Mouse (Mus musculus): ENCODE data around the gene Hlx.
A peak's percentile ranks its signal among the peaks of the same experiment; 100 is the strongest.

The Hlx gene

DNA sequence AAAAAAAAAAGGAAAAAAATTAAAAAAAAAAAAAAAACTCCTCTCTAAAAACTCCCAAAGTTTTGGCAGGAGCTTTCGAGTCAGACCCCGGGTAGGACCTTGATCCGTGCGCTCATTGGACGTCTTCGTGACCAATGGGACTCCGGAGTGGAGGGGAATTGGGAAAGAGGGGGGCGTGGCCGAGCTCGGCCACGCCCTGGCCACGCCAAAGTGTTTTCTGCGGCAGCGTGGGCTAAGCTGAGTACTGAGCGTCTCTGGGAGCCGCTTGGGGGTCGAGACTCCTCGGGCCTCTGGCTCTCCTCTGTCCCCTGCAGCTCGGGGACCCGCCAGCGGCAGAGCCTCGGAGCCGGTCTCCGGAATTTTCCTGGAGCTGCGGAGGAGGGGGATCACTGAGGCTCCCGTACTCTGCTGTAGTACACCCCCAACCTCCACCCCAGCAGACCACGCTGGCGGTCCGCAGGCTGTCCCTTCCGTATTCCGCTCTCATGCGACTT, at the start of gene Hlx:
Gene Hlx, minus strand, starts transcription at position 64 of the 494 bp plus-strand sequence.
- peak; percentile 23 for DNase-seq (ENCODE audit: low spot score)

DNA sequence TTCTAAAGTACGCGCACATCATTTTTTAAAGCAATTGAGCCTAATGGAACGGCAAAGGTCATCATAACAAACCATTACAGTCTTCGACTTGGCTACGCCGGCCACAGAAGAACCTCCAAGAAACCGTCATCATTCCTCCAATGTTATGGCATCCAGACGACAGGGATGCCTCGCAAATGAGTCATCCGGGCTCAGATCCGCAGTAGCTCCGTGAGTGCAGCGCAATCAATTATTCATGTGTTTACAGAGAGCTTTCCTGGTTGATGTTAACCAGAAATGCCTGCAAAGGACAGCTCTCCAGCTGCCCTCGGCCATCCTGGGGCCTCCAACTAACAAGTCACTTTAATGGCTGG, 49.7 kb upstream of the Hlx start:
- DNase-seq (ENCODE audit: low spot score) = no peak

DNA sequence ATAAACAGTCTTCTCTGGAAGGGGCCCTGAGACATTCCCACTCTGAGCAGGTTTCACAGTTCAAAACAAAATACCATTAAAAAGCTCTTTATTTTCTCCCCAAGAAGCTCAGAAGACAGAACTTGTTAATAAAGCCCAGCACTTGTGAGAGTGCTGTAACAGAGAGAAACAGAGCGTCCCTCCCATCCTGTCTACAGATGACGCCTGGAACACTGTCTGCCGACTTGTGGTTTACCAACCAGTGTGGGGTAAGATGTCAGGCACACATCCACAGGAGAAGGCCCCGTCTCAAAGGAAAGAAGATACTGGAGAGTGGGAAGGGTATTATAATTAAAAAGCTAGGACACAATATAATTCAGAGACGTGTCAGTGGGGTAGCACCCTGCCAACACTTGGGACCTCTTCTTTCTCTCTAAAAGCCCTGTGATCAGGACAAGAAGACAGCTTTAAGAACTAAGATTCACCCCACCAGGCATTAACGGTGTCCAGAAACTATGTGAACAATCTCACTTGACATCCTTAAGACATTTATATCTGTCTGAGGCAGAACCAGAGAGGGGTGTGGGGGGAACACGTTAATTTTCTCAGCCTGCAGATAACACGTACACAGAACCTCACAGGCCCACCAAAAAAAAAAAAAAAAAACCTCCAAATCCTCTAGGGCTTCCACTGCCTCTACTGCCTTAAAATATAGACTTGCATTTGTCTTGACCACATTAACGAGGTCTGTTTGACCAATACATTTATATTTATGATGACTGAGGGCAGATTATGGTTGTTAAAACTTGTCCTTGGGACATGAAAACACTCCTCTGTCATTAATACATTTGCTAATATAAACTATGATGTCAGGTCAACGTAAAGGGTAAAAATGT, 49.1 kb upstream of the Hlx start:
- DNase-seq (ENCODE audit: low spot score) = no peak

DNA sequence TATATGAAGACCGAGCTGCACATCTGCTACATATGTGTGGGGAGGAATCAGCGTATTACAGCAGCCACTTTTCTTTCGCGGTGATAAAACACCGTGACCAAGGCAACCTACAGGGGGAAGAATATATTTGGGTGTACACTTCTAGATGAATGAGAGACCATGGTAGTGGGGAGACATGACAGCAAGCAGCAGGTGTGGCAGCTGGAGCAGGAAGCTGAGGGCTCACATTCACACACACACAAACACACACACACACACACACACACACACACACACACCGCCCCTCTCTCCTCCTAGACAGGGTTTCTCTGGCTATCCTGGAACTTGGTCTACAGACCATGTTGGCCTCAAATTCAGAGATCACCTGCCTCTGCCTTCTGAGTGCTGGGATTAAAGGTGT, 45.7 kb upstream of the Hlx start:
- DNase-seq (ENCODE audit: low spot score) = no peak

DNA sequence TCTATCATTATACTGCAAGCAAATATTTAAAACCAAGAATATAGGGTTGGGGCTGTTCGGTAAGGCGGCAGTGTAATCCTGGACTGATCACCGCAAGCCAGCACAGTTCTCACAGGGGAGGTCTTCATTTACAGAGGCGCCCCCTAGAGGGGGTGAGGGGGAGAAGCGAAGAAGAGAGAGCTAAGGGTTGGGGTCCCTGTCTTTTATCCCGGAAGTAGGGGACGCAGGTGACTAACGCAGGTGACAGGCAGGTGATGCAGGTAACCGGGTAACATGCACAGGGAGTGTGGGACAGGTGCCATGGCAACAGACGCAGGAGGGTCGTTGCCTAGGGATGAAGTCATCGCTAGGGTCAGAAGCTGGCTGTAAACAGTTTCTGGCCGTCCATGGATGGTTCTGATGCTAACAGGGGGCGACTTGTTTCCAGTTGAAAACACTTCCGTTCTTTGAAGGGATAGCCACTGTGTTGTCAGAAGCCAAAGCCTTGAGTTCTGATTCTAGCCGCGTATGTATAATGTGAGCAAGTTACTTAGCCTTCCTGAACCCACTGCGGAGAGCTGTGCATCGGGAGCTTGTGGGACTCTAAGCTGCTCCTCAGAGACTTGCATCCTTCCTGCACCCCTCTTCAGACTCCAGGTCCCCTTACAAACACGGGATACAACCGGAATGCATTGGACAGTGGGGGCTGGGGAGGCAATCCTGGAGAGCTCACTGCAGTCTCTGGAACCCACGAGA, 44.8 kb upstream of the Hlx start:
- no peak for DNase-seq (ENCODE audit: low spot score)

DNA sequence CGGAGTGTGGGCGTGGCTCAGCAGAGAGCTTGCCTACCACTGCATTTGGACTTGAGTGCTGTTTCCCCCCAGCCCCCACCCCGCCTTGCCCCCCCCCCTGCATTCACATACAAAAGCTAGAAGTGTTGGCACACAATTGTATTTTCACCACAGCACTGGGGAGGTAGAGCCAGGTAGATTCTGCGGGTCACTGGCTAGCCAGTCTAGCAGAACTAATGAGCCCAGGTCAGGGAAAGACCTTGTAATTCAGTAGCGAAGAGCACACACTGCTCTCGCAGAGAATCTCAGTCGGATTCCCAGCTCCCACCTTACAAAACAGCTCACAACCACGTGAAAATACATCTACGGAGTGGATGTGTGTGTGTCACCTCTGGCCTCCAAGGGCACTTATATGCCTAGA, 42.9 kb upstream of the Hlx start:
- no peak for DNase-seq (ENCODE audit: low spot score)

DNA sequence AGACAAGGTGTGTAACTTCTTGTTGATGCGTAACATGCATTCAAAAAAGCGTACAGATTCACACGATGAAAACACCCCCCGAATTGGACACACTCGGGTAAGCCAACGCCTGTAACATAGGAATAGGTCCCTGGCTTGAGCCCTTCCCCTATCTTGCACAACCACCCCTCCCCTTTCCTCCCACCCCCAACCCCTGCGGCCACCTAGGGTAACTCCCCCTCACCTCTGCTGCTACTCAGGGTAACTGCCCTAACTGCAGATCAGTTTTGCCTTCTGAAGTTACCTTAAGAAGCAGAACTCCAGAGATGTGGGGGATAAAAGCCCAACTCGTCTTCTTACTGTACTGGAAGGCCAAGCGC, 39.5 kb upstream of the Hlx start:
- DNase-seq (ENCODE audit: low spot score) = no peak

DNA sequence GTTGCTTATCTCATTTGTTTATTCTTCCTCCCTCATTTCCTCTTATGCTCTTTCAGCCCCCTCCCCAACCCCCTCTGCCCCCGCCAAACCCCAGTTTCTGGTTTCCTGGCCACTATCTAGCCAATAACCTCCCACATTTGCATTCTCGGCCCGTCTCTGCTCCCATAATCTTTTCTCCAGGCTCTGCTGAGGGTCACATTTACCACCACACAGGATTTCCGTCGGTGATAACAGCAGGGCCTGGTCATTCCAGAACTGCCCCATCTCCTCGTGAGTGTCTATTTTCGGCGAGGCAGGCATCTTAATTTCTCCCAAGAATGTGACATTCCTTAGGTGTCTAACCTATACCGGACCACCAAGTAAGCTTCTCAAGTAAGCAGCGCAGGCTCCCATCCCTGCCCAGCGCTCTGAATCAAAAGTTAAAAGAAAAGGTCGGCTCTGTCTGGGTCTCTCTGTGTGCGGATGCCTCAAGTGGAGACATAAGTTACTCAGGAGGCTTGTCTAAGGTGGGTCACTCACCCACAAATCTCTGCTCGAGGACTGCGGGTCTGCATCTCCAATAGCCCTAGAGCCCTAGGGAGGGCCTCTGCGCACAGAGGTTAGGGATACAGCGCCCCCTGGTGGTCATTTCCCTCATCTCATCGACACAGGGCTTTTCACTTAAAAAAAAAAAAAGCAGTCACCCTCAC, 38.9 kb upstream of the Hlx start:
- DNase-seq (ENCODE audit: low spot score) = peak; percentile 66

DNA sequence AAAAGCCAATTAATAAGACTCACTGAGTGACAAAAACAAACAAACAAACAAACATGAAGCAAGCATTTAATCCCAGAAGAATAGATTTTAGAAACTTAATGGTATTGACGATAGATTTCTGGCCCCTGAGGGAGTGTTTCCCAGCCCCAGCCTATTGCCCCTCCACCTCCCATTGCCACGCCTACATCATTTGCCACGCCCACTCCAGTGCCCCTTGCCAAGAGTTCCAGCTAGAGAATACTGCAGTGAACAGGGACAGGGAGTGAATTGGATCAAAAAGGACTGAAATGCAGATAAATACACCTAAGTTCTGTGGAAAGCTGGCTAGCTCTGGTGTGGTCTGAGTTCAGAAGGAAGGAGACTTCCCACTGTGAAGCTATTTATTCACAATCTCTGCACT, 31.4 kb upstream of the Hlx start:
- DNase-seq (ENCODE audit: low spot score) = no peak

DNA sequence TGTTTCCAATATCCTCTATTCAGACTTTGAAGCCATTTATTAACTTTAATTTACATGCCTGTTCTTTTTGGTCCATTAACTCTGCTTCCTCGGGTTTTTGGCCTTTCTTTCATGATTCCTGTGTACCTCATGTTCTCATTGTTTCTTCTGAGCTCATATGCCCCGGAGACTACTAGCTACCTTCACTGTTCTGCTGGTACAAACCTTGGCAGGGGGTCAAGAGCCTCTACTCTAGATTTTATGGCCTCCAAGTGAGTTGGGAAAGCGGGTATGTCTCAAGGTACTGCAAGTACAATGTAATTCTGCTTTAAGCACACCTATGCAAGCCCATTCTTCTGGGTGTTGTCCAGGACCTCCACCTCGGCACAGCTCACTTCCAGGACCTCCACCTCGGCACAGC, 30.5 kb upstream of the Hlx start:
- no peak for DNase-seq (ENCODE audit: low spot score)

DNA sequence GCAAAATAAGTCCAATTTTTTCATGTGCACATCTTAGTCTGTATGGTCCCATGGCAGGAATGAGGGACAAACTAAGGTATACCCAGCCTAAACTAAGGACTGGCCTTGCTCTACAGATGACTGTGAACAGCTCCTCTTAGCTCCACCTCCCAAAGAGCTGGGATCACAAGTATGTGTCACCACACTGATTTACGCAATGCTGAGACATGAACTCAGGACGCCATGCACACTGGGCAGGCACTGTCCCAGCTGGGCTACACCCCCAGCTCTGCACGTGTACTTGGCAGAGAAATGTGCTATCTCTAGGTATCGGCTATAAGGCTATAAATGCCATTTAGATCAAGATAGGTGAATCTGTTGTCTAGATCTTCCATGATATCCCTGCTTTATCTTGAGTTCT, 29.6 kb upstream of the Hlx start:
- no peak for DNase-seq (ENCODE audit: low spot score)

DNA sequence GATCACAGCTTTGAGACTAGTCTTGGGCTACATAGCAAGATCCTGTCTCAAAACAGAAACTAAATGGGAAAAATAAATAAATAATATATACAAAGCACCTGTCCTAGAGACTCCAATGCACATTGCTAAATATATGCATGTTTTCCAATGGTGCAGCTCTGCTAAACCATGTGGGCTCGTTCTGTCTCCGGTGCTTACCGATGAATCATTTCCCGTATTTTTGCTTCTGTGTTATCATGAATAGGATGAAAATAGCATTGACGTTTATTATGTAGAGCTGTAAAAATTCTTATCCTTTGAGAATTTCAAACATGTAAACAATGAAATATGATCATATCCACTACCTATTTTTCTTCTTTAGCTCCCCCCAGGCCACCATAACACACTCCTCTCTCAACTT, 20.3 kb upstream of the Hlx start:
- DNase-seq (ENCODE audit: low spot score) = no peak

DNA sequence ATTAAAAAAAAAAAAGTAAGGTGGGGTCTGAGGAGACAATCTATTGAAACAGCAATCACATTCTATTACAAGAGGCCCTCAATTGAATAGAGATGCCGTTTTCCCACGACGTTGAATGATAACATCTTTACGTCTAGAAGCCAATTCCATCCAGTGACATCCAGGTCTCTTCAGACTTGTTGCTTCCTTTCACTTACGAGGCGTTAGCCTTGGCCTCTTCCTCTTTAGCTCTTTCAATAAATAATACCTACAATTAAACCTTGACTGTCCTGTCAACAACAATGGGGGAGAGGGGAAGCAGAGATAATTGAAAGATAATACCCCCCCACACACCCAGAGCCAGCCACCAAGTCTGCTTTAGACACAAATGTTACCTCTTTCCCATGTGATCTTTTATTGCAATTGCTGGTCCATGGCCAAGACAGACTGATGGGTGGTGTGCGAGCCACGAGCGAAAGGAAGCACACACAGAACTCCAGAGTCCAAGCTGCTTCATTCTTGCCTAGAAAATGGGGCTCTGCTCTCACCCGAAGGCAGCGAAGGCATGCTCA, 17.8 kb upstream of the Hlx start:
- no peak for DNase-seq (ENCODE audit: low spot score)

DNA sequence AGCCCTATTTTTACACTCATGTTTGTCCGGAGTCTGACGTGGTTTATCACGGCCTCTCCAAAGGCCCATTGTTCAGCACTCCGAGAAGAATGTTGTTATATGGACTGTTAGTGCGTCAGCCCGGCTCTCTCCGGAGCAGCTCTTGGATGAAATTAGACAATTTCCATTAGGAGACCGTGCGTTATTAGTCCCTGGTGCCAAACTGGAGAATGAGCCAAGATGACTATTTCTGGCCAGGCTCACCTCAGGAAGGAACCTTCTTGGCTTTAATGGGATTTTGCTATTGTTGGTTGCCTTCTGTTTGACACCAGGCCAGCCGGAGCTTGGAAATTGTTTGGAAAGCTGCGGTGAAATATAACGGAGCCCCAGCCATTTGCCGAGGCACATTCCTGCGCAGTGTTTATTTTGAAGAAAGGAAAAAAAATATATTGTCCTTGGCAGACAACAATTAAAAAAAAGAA, 16.3 kb upstream of the Hlx start:
- DNase-seq (ENCODE audit: low spot score) = no peak

DNA sequence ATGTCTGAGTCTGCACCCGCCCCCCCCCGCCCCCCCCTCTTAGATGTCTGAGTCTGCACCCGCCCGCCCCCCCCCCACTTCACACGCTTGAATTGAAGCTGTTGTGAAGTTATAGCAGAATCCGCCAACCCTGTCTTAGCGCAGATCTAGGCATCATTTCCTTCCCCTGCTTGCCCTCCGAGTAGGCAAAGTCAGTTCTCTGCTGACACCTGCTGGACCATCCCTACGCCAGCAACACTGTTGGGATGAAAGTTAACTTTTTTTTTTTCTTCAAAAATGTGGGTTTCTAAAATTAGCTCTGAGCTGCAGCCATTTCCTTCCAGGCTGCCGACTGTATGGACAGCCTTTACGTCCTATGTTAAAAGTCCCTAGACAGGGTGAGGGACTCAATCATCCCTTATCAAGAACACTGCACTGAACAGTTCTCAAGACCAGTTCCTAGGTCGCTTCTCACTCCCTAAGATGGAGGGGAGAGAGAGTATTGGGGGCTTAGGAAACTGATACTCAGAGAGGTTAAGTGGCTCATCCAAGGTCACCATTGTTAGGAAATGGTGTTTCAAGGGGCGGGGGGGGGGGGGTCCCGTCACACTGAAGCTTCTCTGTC, 5.6 kb upstream of the Hlx start:
- peak; percentile 41 for DNase-seq (ENCODE audit: low spot score)

DNA sequence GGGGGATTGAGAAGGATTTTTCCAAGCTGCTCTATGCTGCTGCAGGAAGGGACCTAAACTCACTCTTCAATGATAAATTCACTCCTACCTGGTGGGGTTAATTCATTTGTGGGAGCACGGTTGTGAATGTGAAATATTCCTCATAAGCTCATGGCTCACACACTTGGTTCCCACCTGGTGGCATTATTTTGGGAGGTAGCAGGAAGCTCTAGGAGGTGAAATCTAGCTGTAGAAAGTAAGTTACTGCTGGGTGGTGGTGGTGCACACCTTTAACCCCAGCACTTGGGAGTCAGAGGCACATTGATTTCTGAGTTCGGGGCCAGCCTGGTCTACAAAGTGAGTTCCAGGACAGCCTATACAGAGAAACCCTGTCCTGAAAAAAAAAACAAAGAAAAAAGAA, 4.8 kb upstream of the Hlx start:
- no peak for DNase-seq (ENCODE audit: low spot score)

DNA sequence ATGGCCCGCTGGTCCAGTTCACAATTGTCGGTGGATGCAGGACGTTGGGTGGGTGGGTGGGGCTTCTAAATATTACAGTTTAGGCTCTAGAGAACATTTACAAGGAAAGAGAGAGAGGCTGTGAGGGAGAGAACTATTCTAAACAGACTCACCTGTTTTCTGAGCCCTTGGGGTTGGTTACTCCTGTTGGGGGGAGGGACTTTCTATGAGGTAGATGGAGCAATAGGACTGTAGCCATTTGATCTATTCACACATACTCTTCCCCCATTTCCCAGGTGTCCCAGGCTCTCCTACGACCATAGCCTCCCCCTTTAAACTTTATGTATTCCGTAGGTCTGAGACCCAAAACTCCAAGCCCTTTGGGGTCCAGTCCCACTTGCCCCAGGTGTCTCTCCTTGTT, 3.8 kb upstream of the Hlx start:
- DNase-seq (ENCODE audit: low spot score) = no peak

DNA sequence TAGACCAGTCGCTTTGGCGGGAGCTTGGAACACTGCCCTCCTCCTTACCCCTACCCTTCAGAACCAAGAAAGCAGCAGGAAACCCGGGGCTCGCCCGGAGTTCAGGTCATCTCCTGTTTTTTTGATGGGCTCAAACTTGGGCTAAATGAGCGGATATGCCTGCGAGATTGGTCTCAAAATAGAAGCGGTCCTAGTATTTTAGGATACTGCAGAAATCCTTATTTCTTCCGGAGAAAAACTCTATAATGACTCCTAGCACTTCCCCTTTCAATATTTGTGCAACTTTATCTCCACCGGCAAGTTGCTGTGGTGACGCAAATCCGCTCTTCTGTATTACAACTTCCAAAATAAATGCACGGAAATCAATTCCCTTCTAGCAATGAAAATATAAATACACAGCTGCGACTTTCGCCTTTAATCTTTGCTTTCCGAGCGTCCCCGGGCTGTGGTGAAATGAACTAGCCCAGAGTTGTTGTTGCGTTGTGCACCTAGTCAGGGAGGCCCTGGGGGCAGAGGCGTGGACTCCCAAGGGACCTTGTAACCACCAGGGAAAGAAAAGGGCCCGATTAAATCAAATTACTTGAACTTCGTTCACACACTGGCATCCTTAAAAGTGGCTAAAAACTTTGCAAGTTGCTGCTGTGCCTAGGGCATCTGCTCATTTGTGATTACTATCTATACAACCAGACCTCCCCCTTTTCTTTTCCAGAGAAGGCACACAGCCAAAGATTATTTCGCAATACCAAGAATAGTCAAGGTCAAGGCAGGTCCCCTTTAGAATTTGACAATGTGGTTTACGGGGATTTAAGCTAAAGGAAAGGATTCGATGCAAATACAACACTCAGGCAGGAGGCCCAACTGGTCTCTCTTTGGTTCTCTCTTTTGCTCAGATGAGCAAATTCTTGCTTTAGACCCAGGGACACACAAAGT, 2.8 kb upstream of the Hlx start:
- DNase-seq (ENCODE audit: low spot score) = no peak

DNA sequence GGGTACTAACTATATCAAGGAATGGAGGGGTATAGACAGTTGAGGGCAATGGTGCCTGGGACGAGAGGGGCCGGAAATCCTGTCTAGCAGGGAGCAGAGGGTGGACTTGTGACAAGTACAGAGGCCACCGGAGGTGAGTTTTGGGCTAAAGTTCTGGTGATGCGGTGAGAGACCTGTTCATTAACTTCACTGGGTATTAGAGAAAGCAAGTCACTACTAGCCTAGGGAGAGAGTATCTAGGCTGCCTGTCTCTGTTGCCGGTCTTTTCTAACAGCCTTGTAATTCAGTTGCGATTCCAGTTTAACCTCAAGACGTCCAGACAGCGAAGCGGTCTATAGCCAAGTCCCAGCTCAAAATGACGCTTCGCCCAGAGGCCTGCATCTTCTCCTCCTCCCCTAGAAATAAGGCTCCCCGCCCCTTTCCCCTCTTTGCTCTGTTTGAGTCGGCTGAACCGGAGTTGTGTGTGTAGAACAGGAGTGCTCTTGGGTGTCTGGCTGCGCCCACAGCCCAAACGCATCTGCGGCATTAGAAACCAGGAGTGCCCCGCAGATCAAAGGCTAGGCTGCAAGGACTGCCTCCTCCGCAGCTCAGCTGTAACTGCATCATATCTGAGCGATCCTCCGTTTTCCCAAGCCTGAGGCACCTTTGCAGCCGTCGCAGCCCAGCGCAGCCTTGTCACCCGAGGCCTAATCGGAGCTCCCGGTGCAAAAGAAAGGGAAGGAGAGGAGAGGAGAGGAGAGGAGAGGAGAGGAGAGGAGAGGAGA, 1.8 kb upstream of the Hlx start:
- no peak for DNase-seq (ENCODE audit: low spot score)

Data from layer of hippocampus, adult 11-12 months (tissue).